Mouse (Mus musculus): ENCODE measurements at regions not wholly inside any gene's neighbourhood (a gene's known extent, or its start where the extent isn't known, plus 50 kb on each side); places are given as distances from the start of the nearest gene placed in this dataset.

GRCm38 (mm10) chr3:51019650-51020346 is 204.4 kb upstream of the Noct start:
- no peak for DNase-seq (ENCODE audit: low read depth, low spot score)

- no peak for DNase-seq (ENCODE audit: low read depth, low spot score)
Observed at GRCm38 (mm10) chr3:51024655-51025054, 199.6 kb upstream of the Noct start.

GRCm38 (mm10) chr3:51031821-51032220 is 192.4 kb upstream of the Noct start:
- no peak for DNase-seq (ENCODE audit: low read depth, low spot score)

GRCm38 (mm10) chr3:51033292-51033691 is 191.0 kb upstream of the Noct start:
- no peak for DNase-seq (ENCODE audit: low read depth, low spot score)

- no peak for DNase-seq (ENCODE audit: low read depth, low spot score)
Observed at GRCm38 (mm10) chr3:51036700-51037306, 187.4 kb upstream of the Noct start.

- no peak for DNase-seq (ENCODE audit: low read depth, low spot score)
Observed at GRCm38 (mm10) chr3:51042223-51042846, 181.9 kb upstream of the Noct start.

- no peak for DNase-seq (ENCODE audit: low read depth, low spot score)
Observed at GRCm38 (mm10) chr3:51048739-51049138, 175.5 kb upstream of the Noct start.

GRCm38 (mm10) chr3:51050156-51050555 is 174.1 kb upstream of the Noct start:
- DNase-seq (ENCODE audit: low read depth, low spot score): no peak

GRCm38 (mm10) chr3:51055004-51055403 is 169.2 kb upstream of the Noct start:
- DNase-seq (ENCODE audit: low read depth, low spot score): no peak

GRCm38 (mm10) chr3:51064201-51064600 is 160.0 kb upstream of the Noct start:
- DNase-seq (ENCODE audit: low read depth, low spot score): no peak

GRCm38 (mm10) chr3:51066373-51066772 is 157.9 kb upstream of the Noct start:
- no peak for DNase-seq (ENCODE audit: low read depth, low spot score)

- no peak for DNase-seq (ENCODE audit: low read depth, low spot score)
Observed at GRCm38 (mm10) chr3:51072417-51072816, 151.8 kb upstream of the Noct start.

GRCm38 (mm10) chr3:51073003-51073679 is 151.1 kb upstream of the Noct start:
- DNase-seq (ENCODE audit: low read depth, low spot score): no peak

GRCm38 (mm10) chr3:51073743-51074319 is 150.4 kb upstream of the Noct start:
- no peak for DNase-seq (ENCODE audit: low read depth, low spot score)

- no peak for DNase-seq (ENCODE audit: low read depth, low spot score)
Observed at GRCm38 (mm10) chr3:51075219-51075920, 148.9 kb upstream of the Noct start.

- DNase-seq (ENCODE audit: low read depth, low spot score): no peak
Observed at GRCm38 (mm10) chr3:51078459-51078858, 145.8 kb upstream of the Noct start.

- no peak for DNase-seq (ENCODE audit: low read depth, low spot score)
Observed at GRCm38 (mm10) chr3:51080415-51080814, 143.8 kb upstream of the Noct start.

GRCm38 (mm10) chr3:51080855-51081254 is 143.4 kb upstream of the Noct start:
- no peak for DNase-seq (ENCODE audit: low read depth, low spot score)

- DNase-seq (ENCODE audit: low read depth, low spot score): no peak
Observed at GRCm38 (mm10) chr3:51082831-51083575, 141.2 kb upstream of the Noct start.

- DNase-seq (ENCODE audit: low read depth, low spot score): no peak
Observed at GRCm38 (mm10) chr3:51083583-51083982, 140.7 kb upstream of the Noct start.

- no peak for DNase-seq (ENCODE audit: low read depth, low spot score)
Observed at GRCm38 (mm10) chr3:51086441-51086849, 137.8 kb upstream of the Noct start.
